Mouse (Mus musculus) spleen, postnatal 0 days (tissue): ENCODE results near the gene Krt77. TPM values are rescaled to one million over a fixed set of nuclear protein-coding genes. Genes with fewer than 3 reads are reported as not detected.

Experiments used
- polyA plus RNA-seq: library from polyadenylated mRNA; unstranded; fragments of >200 nt; fragmentation: Nextera tagmentation; extraction: Ambion mirVana; gene quantifications from 2 replicates; pipeline ENCODE4 v1.2.1, GENCODE M21; 2015

Gene Krt77
- not detected in 2 replicates for polyA plus RNA-seq

DNA sequence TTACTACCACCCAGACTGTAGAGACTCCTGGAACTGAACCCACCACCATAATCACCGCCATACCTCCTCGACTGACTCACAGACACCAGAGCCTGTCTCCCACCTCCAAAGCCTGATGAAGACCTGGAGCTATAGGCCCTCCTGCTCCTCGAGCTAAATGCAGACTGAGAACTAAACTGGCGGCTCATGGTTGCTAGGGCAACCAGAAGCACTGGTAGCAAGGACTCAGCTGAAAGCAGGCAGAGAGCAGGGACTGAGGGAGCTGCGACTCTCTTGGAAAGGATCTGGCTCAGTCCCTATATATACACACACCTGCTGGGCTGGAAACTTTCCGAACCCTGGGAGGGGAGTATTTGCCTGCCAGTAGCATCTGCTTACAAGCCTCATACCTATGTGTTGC lies at the start of gene Krt77:
TSS of gene Krt77 (minus strand) at position 275 of the 400 bp plus-strand sequence.

DNA sequence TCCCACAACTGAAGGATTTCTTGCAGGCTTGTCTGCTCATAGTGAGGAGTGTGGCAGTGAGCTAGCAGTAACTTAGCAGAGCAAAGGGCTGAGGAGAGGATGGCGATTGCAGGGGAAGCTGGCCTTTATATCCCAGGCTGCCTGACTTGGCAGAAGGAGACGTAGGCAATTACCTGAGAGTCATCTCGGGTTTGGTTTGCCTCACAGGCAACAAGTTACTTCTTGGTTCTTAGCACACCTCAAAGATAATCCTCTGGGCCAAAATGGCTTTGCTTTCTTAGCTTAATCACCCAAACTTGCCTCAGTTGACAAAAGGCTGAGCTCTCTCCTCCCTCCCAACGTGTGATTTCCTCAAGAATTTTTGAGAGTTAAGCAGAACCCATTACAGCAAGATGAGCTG lies 23.3 kb upstream of the Krt77 start, which contains the start of gene Krt76:
TSS of gene Krt76 (minus strand) at position 101 of the 400 bp plus-strand sequence.

DNA sequence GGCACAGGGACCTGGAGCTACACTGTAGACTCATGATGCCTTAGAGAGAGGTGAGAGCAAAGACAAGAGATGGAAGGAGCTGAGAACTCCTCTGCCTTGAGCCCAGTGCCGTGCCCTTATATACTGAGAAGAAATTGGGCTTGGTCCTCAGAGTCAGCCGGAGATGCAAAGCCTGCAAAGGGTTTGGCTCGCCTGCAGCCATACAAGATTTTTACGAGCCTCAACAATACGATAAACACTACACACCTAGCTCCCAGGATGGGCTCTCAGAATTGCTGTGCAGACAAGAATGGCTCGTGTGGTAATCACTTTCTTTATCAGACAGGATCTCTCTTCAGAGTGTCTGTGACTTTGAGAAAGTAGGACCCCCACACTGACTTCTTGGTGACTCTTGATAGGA lies 18.8 kb downstream of the Krt77 start, which contains the start of gene Krt1:
TSS of gene Krt1 (minus strand) at position 101 of the 400 bp plus-strand sequence.

DNA sequence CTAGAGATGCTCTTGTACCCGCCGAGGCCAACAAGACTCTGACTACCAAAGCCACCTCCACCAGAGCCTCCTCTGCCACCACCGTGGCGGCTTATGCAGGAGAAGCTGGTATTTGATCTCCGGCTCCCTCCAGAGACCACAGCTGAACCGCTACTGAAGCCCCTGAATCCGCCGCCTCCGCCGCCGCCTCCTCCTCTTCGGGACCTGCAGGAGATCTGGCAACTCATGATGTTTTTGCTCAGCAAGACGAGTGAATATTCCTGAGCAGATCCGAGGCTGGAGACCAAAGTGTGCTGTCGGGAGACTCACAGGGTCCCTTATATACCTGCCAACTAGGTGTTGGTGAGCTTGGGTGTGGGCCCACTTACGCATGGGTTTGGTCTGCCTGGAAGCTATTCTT lies 51.6 kb downstream of the Krt77 start, which contains the start of gene Krt2:
TSS of gene Krt2 (minus strand) at position 295 of the 400 bp plus-strand sequence.

Other genes with a start within 250 kb of the Krt77 start
- gene Gm5414, start 241.5 kb downstream of the Krt77 start, polyA plus RNA-seq: not detected in 2 replicates
- not detected in 2 replicates for gene Gm5478, start 222.3 kb downstream of the Krt77 start, polyA plus RNA-seq
- 0.06 TPM in 2 replicates for gene Krt6b, start 189.4 kb downstream of the Krt77 start, polyA plus RNA-seq
- gene Krt6a, start 175.4 kb downstream of the Krt77 start, polyA plus RNA-seq: 0.14 TPM in 1 of 2 replicates, not detected in the other
- gene Krt5, start 156.8 kb downstream of the Krt77 start, polyA plus RNA-seq: 0.06 and 0.11 TPM in 2 replicates
- not detected in 2 replicates for gene Krt71, start 126.6 kb downstream of the Krt77 start, polyA plus RNA-seq
- not detected in 2 replicates for gene Krt72, start 83.2 kb downstream of the Krt77 start, polyA plus RNA-seq
- gene Krt73, start 67.4 kb downstream of the Krt77 start, polyA plus RNA-seq: not detected in 2 replicates
- not detected in 2 replicates for gene Krt2, start 51.5 kb downstream of the Krt77 start, polyA plus RNA-seq
- gene Krt1, start 18.9 kb downstream of the Krt77 start, polyA plus RNA-seq: 0.40 and 0.72 TPM in 2 replicates
- not detected in 2 replicates for gene Krt76, start 23.2 kb upstream of the Krt77 start, polyA plus RNA-seq
- 0.59 and 1.5 TPM in 2 replicates for gene Krt4, start 55.0 kb upstream of the Krt77 start, polyA plus RNA-seq
- 0.12 and 0.16 TPM in 2 replicates for gene Krt79, start 70.6 kb upstream of the Krt77 start, polyA plus RNA-seq
- gene Krt78, start 84.6 kb upstream of the Krt77 start, polyA plus RNA-seq: not detected in 2 replicates
- gene Krt8, start 134.8 kb upstream of the Krt77 start, polyA plus RNA-seq: 9.5 and 10.6 TPM in 2 replicates
- gene Krt18, start 158.5 kb upstream of the Krt77 start, polyA plus RNA-seq: 6.5 and 7.8 TPM in 2 replicates
- 65.4 and 69.7 TPM in 2 replicates for gene Eif4b, start 204.1 kb upstream of the Krt77 start, polyA plus RNA-seq
- gene Tns2, start 230.7 kb upstream of the Krt77 start, polyA plus RNA-seq: 12.3 and 17.0 TPM in 2 replicates